Mouse (Mus musculus) embryonic facial prominence, embryonic 11.5 days (tissue): ENCODE measurements at regions not wholly inside any gene's neighbourhood (a gene's known extent, or its start where the extent isn't known, plus 50 kb on each side); places are given as distances from the start of the nearest gene placed in this dataset.

ENCODE experiments used
- ATAC-seq: fragments of 200-750 bp; cut with Nextera tagmentation; replicated peaks from 2 replicates; pipeline ENCODE4 v1.8.0; 2017; ENCODE audit warnings: low read depth; ENCODE audit not compliant: insufficient number of reproducible peaks, low FRiP score, low TSS enrichment
- DNase-seq: peaks from one replicate; pipeline ENCODE4 v3.0.0-alpha.2; 2015; ENCODE audit warnings: low spot score
- H3K27ac ChIP-seq: fragments of 300-500 bp; sonication (generic); replicated peaks from 2 replicates; pipeline ENCODE4 v1.5.1; 2014; ENCODE audit warnings: mild to moderate bottlenecking, low read depth, low read length, control low read depth
- H3K27me3 ChIP-seq: fragments of 300-500 bp; sonication (generic); 2 replicates; pipeline ENCODE4 v1.6.1; 2014; ENCODE audit warnings: mild to moderate bottlenecking, low read length, moderate library complexity, mixed read lengths; ENCODE audit not compliant: control insufficient read depth, insufficient read depth
- H3K36me3 ChIP-seq: fragments of 300-500 bp; sonication (generic); replicated peaks from 2 replicates; pipeline ENCODE4 v1.6.1; 2014; ENCODE audit warnings: low read depth, mild to moderate bottlenecking, low read length, moderate library complexity, mixed read lengths; ENCODE audit not compliant: control insufficient read depth, insufficient read depth
- H3K4me1 ChIP-seq: fragments of 300-500 bp; sonication (generic); 2 replicates; pipeline ENCODE4 v1.6.1; 2014; ENCODE audit warnings: low read length, mixed read lengths; ENCODE audit not compliant: control insufficient read depth, insufficient read depth
- H3K4me2 ChIP-seq: fragments of 300-500 bp; sonication (generic); 2 replicates; pipeline ENCODE4 v1.6.1; 2014; ENCODE audit warnings: low read depth, mild to moderate bottlenecking, control low read depth, low read length, moderate library complexity
- H3K4me3 ChIP-seq: fragments of 300-500 bp; sonication (generic); 2 replicates; pipeline ENCODE4 v1.5.1; 2014; ENCODE audit warnings: low read depth, low read length, control low read depth
- H3K9ac ChIP-seq: fragments of 300-500 bp; sonication (generic); replicated peaks from 2 replicates; pipeline ENCODE4 v1.6.1; 2014; ENCODE audit warnings: mild to moderate bottlenecking, control low read depth, low read length
- H3K9me3 ChIP-seq: fragments of 300-500 bp; sonication (generic); replicated peaks from 2 replicates; pipeline ENCODE4 v1.6.1; 2016; ENCODE audit warnings: mild to moderate bottlenecking, low read length, inconsistent platforms, mixed read lengths; ENCODE audit not compliant: control insufficient read depth
- WGBS: fragments of 180-500 bp; shearing (Covaris S2); extraction: QIAGEN DNeasy Blood & Tissue Kit; methylation state at CpG from one replicate; pipeline ENCODE4 v1.1.7; 2014; 5-methylcytosine and 5-hydroxymethylcytosine counted together

- H3K9me3 ChIP-seq = no peaks in the 10 kb centered on the region
- H3K4me1 ChIP-seq = peaks cover 2% of the 10 kb centered on the region; the same call in 1 of the 2 replicates
- no peak overlapping the region for H3K4me2 ChIP-seq
- no peaks in the 10 kb centered on the region for H3K36me3 ChIP-seq
- H3K9ac ChIP-seq = no peak overlapping the region
- DNase-seq (no peak), ATAC-seq (no peak)
- H3K27me3 ChIP-seq = peaks cover 2% of the 10 kb centered on the region; the same call in 1 of the 2 replicates
- 34% methylated on average over 9 of the region's 9 CpGs for WGBS
- no peak overlapping the region for H3K27ac ChIP-seq
- H3K4me3 ChIP-seq = no peak overlapping the region
Measured at GRCm38 (mm10) chr6:99889055-99889454, 162.9 kb upstream of the Prok2 start.

- WGBS = 37% methylated on average over 8 of the region's 8 CpGs
- no peak overlapping the region for H3K4me3 ChIP-seq
- no peaks in the 10 kb centered on the region for H3K36me3 ChIP-seq
- H3K27me3 ChIP-seq = peaks cover 2% of the 10 kb centered on the region; the same call in 1 of the 2 replicates
- ATAC-seq = no peak; the same call in 1 of the 2 replicates
- no peak overlapping the region for H3K4me2 ChIP-seq
- H3K9me3 ChIP-seq = no peaks in the 10 kb centered on the region
- H3K9ac ChIP-seq = no peak overlapping the region
- no peak overlapping the region for H3K27ac ChIP-seq
- H3K4me1 ChIP-seq = peaks cover 2% of the 10 kb centered on the region; the same call in 1 of the 2 replicates
- DNase-seq = peak; percentile 75
Measured at GRCm38 (mm10) chr6:99887904-99888303, 161.7 kb upstream of the Prok2 start.

GRCm38 (mm10) chr6:99884755-99885154, 158.6 kb upstream of the Prok2 start:
- ATAC-seq = 0 out of 2 replicates have a peak, but pooled peaks have one; percentile 37
- H3K9ac ChIP-seq = no peak overlapping the region
- DNase-seq = peak; percentile 86
- peaks cover 2% of the 10 kb centered on the region; the same call in 1 of the 2 replicates for H3K27me3 ChIP-seq
- no peaks in the 10 kb centered on the region for H3K9me3 ChIP-seq
- H3K4me2 ChIP-seq = no peak overlapping the region
- H3K4me3 ChIP-seq = no peak overlapping the region
- H3K4me1 ChIP-seq = peaks cover 2% of the 10 kb centered on the region; the same call in 1 of the 2 replicates
- H3K36me3 ChIP-seq = no peaks in the 10 kb centered on the region
- H3K27ac ChIP-seq = no peak overlapping the region
- 2% methylated on average over 7 of the region's 7 CpGs for WGBS

- no peak overlapping the region for H3K4me2 ChIP-seq
- no peak overlapping the region for H3K9ac ChIP-seq
- H3K4me3 ChIP-seq = no peak overlapping the region
- peaks cover 2% of the 10 kb centered on the region; the same call in 1 of the 2 replicates for H3K4me1 ChIP-seq
- no peak for ATAC-seq
- no peak for DNase-seq
- H3K36me3 ChIP-seq = no peaks in the 10 kb centered on the region
- H3K9me3 ChIP-seq = no peaks in the 10 kb centered on the region
- H3K27me3 ChIP-seq = peaks cover 2% of the 10 kb centered on the region; the same call in 1 of the 2 replicates
- no peak overlapping the region for H3K27ac ChIP-seq
- WGBS = 77% methylated on average over 3 of the region's 3 CpGs
Measured at GRCm38 (mm10) chr6:99884054-99884453, 157.9 kb upstream of the Prok2 start.

- no peak overlapping the region for H3K9ac ChIP-seq
- no peak overlapping the region for H3K4me2 ChIP-seq
- DNase-seq (no peak), ATAC-seq (no peak)
- peaks cover 2% of the 10 kb centered on the region; the same call in 1 of the 2 replicates for H3K4me1 ChIP-seq
- no peaks in the 10 kb centered on the region for H3K27me3 ChIP-seq
- H3K27ac ChIP-seq = no peak overlapping the region
- 59% methylated on average over 4 of the region's 4 CpGs for WGBS
- no peak overlapping the region for H3K4me3 ChIP-seq
- H3K36me3 ChIP-seq = no peaks in the 10 kb centered on the region
- no peaks in the 10 kb centered on the region for H3K9me3 ChIP-seq
Measured at GRCm38 (mm10) chr6:99881606-99882005, 155.4 kb upstream of the Prok2 start.

GRCm38 (mm10) chr6:99874852-99875251, 148.7 kb upstream of the Prok2 start:
- Histone ChIP-seq H3K9me3 (no peaks in the 10 kb centered on the region), H3K36me3 (no peaks in the 10 kb centered on the region)

GRCm38 (mm10) chr6:99874029-99874428, 147.8 kb upstream of the Prok2 start:
- H3K9ac ChIP-seq = no peak overlapping the region
- H3K4me1 ChIP-seq = no peaks in the 10 kb centered on the region
- H3K4me3 ChIP-seq = no peak overlapping the region
- no peaks in the 10 kb centered on the region for H3K9me3 ChIP-seq
- ATAC-seq (no peak), DNase-seq (no peak)
- no peaks in the 10 kb centered on the region for H3K36me3 ChIP-seq
- H3K4me2 ChIP-seq = no peak overlapping the region
- H3K27ac ChIP-seq = no peak overlapping the region
- 75% methylated on average over 4 of the region's 4 CpGs for WGBS
- no peaks in the 10 kb centered on the region for H3K27me3 ChIP-seq

More at GRCm38 (mm10) chr6:99874852-99875251, 148.7 kb upstream of the Prok2 start:
- Histone ChIP-seq H3K27me3 (no peaks in the 10 kb centered on the region), H3K4me3 (no peak overlapping the region), H3K4me2 (no peak overlapping the region), H3K27ac (no peak overlapping the region), H3K9ac (no peak overlapping the region), H3K4me1 (no peaks in the 10 kb centered on the region)
- WGBS = 82% methylated on average over 4 of the region's 4 CpGs
- ATAC-seq = no peak
- DNase-seq = no peak

- no peaks in the 10 kb centered on the region for H3K36me3 ChIP-seq
- H3K4me3 ChIP-seq = no peak overlapping the region
- H3K9me3 ChIP-seq = no peaks in the 10 kb centered on the region
- H3K4me1 ChIP-seq = no peaks in the 10 kb centered on the region
- no peak overlapping the region for H3K9ac ChIP-seq
- H3K4me2 ChIP-seq = no peak overlapping the region
- ATAC-seq = no peak
- no peak overlapping the region for H3K27ac ChIP-seq
- no peaks in the 10 kb centered on the region for H3K27me3 ChIP-seq
- WGBS = 85% methylated on average over 9 of the region's 9 CpGs
- DNase-seq = no peak
Measured at GRCm38 (mm10) chr6:99866061-99866460, 139.9 kb upstream of the Prok2 start.
